Comparison of ENCODE assay signal across 11 mouse cellular contexts in genomic region chr16:45831094-45831872, GRCm38 (mm10).
DNase-seq lines count a peak whose midpoint lies in the region; ATAC-seq and TF ChIP-seq lines count a peak whose summit lies in the region.
"Had no signal": no experiment of that assay in that cellular context is flagged by ENCODE, and none has a peak within 500 bp of the region (broad histone marks: within the 10 kb centered on the region; RNA-seq: fewer than 3 reads in every experiment).

No protein-coding gene starts in this region.

- ATAC-seq in kidney, embryonic 14.5 days (ENCODE audit: low FRiP score, low TSS enrichment), result no peak
- no peak for ATAC-seq in embryonic facial prominence, embryonic 12.5 days (ENCODE audit: insufficient number of reproducible peaks, insufficient read depth, low FRiP score, low TSS enrichment)
- no peak for ATAC-seq in liver, embryonic 14.5 days (ENCODE audit: insufficient read depth)
- ATAC-seq: activated CD4-positive, CD25-positive, alpha-beta regulatory T cell, adult 4 months had no signal

- no peak for TF ChIP-seq POLR2A in embryonic fibroblast, embryonic 13.5 days (IDR thresholded peaks at IDR 0.05; ENCODE audit: low read depth, low read length)

- no peak overlapping the region for H3K9ac ChIP-seq in kidney, embryonic 14.5 days (ENCODE audit: low read depth, low read length)
- H3K9ac ChIP-seq in embryonic facial prominence, embryonic 12.5 days, result no peak overlapping the region
- no peak overlapping the region for H3K9ac ChIP-seq in liver, embryonic 14.5 days (replicated peaks)

- H3K27ac ChIP-seq in kidney, embryonic 14.5 days (ENCODE audit: low read depth, low read length), result peak overlapping the region; percentile 59; the same call in 1 of the 2 replicates
- H3K27ac ChIP-seq in embryonic facial prominence, embryonic 12.5 days, result peak overlapping the region; percentile 78
- peak overlapping the region; percentile 2; the same call in 1 of the 2 replicates for H3K27ac ChIP-seq in embryonic fibroblast, embryonic 13.5 days (ENCODE audit: insufficient read depth, low read length)
- H3K27ac ChIP-seq in liver, embryonic 14.5 days, result no peak overlapping the region
- H3K27ac ChIP-seq: hindbrain, embryonic 10.5 days had no signal

- no peaks in the 10 kb centered on the region; the same call in 1 of the 2 replicates for H3K36me3 ChIP-seq in kidney, embryonic 14.5 days (ENCODE audit: control insufficient read depth, insufficient read depth, low read length)
- no peaks in the 10 kb centered on the region for H3K36me3 ChIP-seq in embryonic facial prominence, embryonic 12.5 days
- no peaks in the 10 kb centered on the region for H3K36me3 ChIP-seq in liver, embryonic 14.5 days (replicated peaks; ENCODE audit: control insufficient read depth, insufficient read depth, low read depth)

- no peak for TF ChIP-seq CTCF in embryonic fibroblast, embryonic 13.5 days (IDR thresholded peaks at IDR 0.05; ENCODE audit: borderline replicate concordance, insufficient read depth, low read length)
- TF ChIP-seq CTCF in liver, embryonic 14.5 days (IDR thresholded peaks at IDR 0.05; ENCODE audit: low read depth), result no peak

- no peak for DNase-seq in kidney, adult 8-10 months
- DNase-seq in liver, embryonic 14.5 days (ENCODE audit: low read depth in 3 of 3, low spot score in 3 of 3), result no peak
- DNase-seq in right cerebral cortex, postnatal 25 days, result no peak
- DNase-seq in left cerebral cortex, adult 8-10 months (ENCODE audit: low spot score in 2 of 2), result no peak
- DNase-seq: cerebellum, postnatal 36 days; left cerebral cortex, postnatal 4 days had no signal

- no peaks in the 10 kb centered on the region; the same call in 1 of the 2 replicates for H3K9me3 ChIP-seq in kidney, embryonic 14.5 days (ENCODE audit: control insufficient read depth, low read length)
- H3K9me3 ChIP-seq in embryonic facial prominence, embryonic 12.5 days, result no peaks in the 10 kb centered on the region
- no peaks in the 10 kb centered on the region for H3K9me3 ChIP-seq in liver, embryonic 14.5 days (ENCODE audit: control insufficient read depth, low read length)

- H3K4me1 ChIP-seq in kidney, embryonic 14.5 days (ENCODE audit: control insufficient read depth, insufficient read depth, low read length), result peaks cover 45% of the 10 kb centered on the region
- peaks cover 44% of the 10 kb centered on the region for H3K4me1 ChIP-seq in embryonic facial prominence, embryonic 12.5 days
- H3K4me1 ChIP-seq in embryonic fibroblast, embryonic 13.5 days (ENCODE audit: control insufficient read depth, insufficient read depth, low read length), result peaks cover 25% of the 10 kb centered on the region
- peaks cover 0 to 12% of the 10 kb centered on the region in 2 experiments; a peak in 2 of 4 replicates for H3K4me1 ChIP-seq in liver, embryonic 14.5 days (replicated peaks; ENCODE audit: control insufficient read depth in 2 of 2, insufficient read depth in 2 of 2, low read length in 1 of 2)

- H3K27me3 ChIP-seq in kidney, embryonic 14.5 days (ENCODE audit: control insufficient read depth, insufficient read depth, low read length), result no peaks in the 10 kb centered on the region
- H3K27me3 ChIP-seq in embryonic facial prominence, embryonic 12.5 days, result no peaks in the 10 kb centered on the region
- no peaks in the 10 kb centered on the region for H3K27me3 ChIP-seq in liver, embryonic 14.5 days (ENCODE audit: control insufficient read depth, insufficient read depth, low read length)

- H3K4me2 ChIP-seq in kidney, embryonic 14.5 days (replicated peaks; ENCODE audit: low read depth, low read length), result no peak overlapping the region; the same call in 1 of the 2 replicates
- H3K4me2 ChIP-seq in embryonic facial prominence, embryonic 12.5 days (replicated peaks), result no peak overlapping the region
- H3K4me2 ChIP-seq in liver, embryonic 14.5 days (ENCODE audit: low read depth), result peak overlapping the region; percentile 22; the same call in 1 of the 2 replicates

- TF ChIP-seq EP300 in liver, embryonic 14.5 days (IDR thresholded peaks at IDR 0.05; ENCODE audit: low read depth), result no peak

- H3K4me3 ChIP-seq in kidney, embryonic 14.5 days (ENCODE audit: low read length), result no peak overlapping the region
- no peak overlapping the region for H3K4me3 ChIP-seq in embryonic facial prominence, embryonic 12.5 days
- no peak overlapping the region for H3K4me3 ChIP-seq in embryonic fibroblast, embryonic 13.5 days (ENCODE audit: insufficient read depth, low read length)
- H3K4me3 ChIP-seq in liver, embryonic 14.5 days (ENCODE audit: insufficient read depth in 1 of 2, low read depth in 2 of 2, low read length in 2 of 2), result no peak overlapping the region
- H3K4me3 ChIP-seq: hindbrain, embryonic 10.5 days had no signal

- 44% methylated on average over 4 of the region's 4 CpGs for WGBS in kidney, embryonic 14.5 days
- WGBS in embryonic facial prominence, embryonic 12.5 days, result 40% methylated on average over 4 of the region's 4 CpGs
- WGBS in liver, embryonic 14.5 days (ENCODE audit: insufficient replicate concordance), result 39% methylated on average over 4 of the region's 4 CpGs
